Mouse (Mus musculus): ENCODE measurements around the gene Scyl2. TPM values are rescaled to one million over a fixed set of nuclear protein-coding genes. Genes with fewer than 3 reads are reported as not detected.
"Not testable (repeated sequence)": the region's sequence is repeated elsewhere in the genome, so short reads cannot be mapped to it uniquely, and the experiment has no call there.

The Scyl2 gene
- polyA plus RNA-seq, 1 experiment from 2014 or later, result 9.1 TPM

DNA sequence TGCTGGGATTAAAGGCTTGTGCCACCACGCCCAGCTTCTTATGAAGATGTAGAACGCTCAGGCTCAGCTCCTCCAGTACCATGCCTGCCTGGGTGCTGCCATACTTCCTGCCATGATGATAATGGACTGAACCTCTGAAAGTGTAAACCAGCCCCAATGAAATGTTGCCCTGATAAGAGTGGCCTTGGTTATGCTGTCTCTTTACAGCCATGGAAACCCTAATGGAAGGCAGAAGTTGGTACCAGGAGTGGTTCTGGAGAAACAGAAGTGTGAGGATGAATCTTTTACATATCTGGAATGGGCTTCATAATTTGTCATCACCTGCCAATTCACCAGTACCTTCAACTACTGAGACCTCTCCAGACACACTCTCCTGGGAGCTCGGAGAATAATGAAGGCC is 11.9 kb upstream of the Scyl2 start:
- no peak for ATAC-seq (ENCODE audit: low read depth)
- Histone ChIP-seq H3K9ac (no peak overlapping the region), H3K36me3 (no peaks in the 10 kb centered on the region), H3K4me1 (replicated peaks) (no peaks in the 10 kb centered on the region), H3K27ac (replicated peaks) (no peak overlapping the region), H3K27me3 (no peaks in the 10 kb centered on the region), H3K4me2 (no peak overlapping the region), H3K4me3 (no peak overlapping the region), H3K9me3 (no peaks in the 10 kb centered on the region)
- 94% methylated on average over 3 of the region's 3 CpGs for WGBS

- not testable (repeated sequence) for H3K9me3 ChIP-seq; H3K4me2 ChIP-seq; H3K36me3 ChIP-seq; H3K4me1 ChIP-seq (replicated peaks); ATAC-seq (ENCODE audit: low read depth); H3K4me3 ChIP-seq; H3K27me3 ChIP-seq; H3K27ac ChIP-seq (replicated peaks); H3K9ac ChIP-seq
- 84% methylated on average over 2 of the region's 2 CpGs for WGBS
These were observed 10.2 kb upstream of the Scyl2 start for GRCm38 (mm10) chr10:89696270-89696669.

GRCm38 (mm10) chr10:89695194-89695911 is 9.3 kb upstream of the Scyl2 start:
- no peaks in the 10 kb centered on the region for H3K27me3 ChIP-seq
- no peak overlapping the region for H3K9ac ChIP-seq
- no peak overlapping the region for H3K27ac ChIP-seq (replicated peaks)
- 83% methylated on average over 20 of the region's 20 CpGs for WGBS
- no peak overlapping the region for H3K4me2 ChIP-seq
- no peaks in the 10 kb centered on the region for H3K36me3 ChIP-seq
- no peak for ATAC-seq (ENCODE audit: low read depth)
- H3K4me1 ChIP-seq (replicated peaks), result no peaks in the 10 kb centered on the region
- no peaks in the 10 kb centered on the region for H3K9me3 ChIP-seq
- H3K4me3 ChIP-seq, result no peak overlapping the region

DNA sequence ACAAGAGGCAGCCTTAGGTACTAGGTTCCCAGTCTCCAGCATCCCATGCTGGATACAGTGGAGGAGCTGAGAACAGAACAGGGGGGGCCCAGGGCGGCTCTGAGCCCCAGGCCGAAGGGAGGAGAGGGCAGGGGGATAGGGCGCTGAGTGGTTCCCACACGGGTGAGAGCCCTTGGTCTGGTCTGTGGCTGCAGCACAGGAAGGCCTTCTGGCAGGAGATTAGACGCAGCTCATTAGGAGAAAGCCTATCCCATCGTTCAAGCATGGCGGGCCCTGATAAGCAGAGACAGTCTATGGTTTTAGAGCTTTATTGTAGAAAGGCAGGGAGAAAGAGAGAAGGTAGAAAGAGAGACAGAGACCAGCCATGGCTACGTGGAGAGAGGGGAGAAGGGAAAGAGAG is 3.9 kb upstream of the Scyl2 start:
- H3K9ac ChIP-seq, result no peak overlapping the region
- H3K4me2 ChIP-seq, result no peak overlapping the region
- WGBS, result 63% methylated on average over 8 of the region's 8 CpGs
- no peaks in the 10 kb centered on the region for H3K36me3 ChIP-seq
- no peaks in the 10 kb centered on the region for H3K9me3 ChIP-seq
- H3K4me1 ChIP-seq (replicated peaks), result peaks cover 13% of the 10 kb centered on the region
- H3K27ac ChIP-seq (replicated peaks), result no peak overlapping the region
- H3K27me3 ChIP-seq, result no peaks in the 10 kb centered on the region
- no peak for ATAC-seq (ENCODE audit: low read depth)
- H3K4me3 ChIP-seq, result no peak overlapping the region

DNA sequence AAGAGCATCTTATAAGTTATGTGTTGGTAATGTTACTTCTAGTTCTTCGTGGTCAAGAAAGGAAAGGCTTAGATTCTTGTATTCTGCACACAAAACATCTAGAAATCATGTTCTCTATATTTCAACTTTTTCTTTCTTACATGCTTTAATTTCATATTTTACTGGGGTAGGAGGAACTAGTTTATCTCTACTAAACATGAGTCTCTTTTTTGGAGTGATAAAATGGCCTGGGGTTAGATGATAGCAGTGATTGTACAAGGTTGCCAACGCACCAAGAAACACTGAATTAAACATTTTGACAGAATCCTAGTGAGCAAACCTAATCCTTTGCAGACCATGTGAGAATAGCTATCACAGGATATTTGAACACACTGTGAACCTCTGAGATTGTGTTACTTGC is 1.4 kb upstream of the Scyl2 start:
- peaks cover 33% of the 10 kb centered on the region for H3K4me1 ChIP-seq (replicated peaks)
- no peak overlapping the region for H3K4me2 ChIP-seq
- H3K9me3 ChIP-seq, result no peaks in the 10 kb centered on the region
- no peaks in the 10 kb centered on the region for H3K27me3 ChIP-seq
- H3K9ac ChIP-seq, result no peak overlapping the region
- peaks cover 7% of the 10 kb centered on the region; the same call in 1 of the 2 replicates for H3K36me3 ChIP-seq
- ATAC-seq (ENCODE audit: low read depth), result no peak
- WGBS, result 87% methylated on average over 2 of the region's 2 CpGs
- H3K27ac ChIP-seq (replicated peaks), result no peak overlapping the region
- no peak overlapping the region for H3K4me3 ChIP-seq

DNA sequence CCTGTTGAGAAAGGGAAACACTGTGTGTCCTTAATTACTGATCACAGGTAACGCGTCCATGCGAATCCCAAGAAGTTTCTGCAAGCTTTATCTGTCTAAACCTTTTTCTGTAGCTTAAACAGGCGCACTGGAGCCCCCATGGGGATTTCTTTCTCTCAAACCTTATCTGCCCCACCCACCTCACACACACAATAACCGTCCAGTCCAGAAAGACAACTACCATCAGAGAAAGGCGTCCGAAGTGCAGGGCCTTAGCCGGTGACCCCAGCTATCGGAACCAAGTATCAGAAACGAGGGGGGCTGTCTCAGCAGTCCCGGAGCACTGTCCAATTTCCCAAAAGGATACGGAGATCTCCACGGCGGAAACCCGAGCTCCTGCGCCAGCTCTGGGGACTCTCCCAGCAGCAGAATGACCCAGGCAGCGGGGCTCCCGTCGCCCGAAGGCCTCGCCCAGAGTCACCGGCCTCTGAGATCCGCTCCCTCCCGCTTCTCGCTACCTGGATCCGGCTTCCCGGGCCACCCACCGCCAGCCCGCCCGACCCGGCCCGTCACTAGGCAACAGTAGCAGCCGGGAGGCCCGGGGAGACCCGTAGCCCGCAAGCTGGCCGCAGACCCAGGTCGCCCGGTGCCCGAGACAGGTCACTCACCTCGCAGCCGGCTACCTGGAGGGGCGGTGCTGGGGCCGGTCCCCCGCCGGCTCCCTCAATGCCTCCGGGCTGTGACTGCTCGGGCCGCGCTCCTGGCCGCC is 520 bp downstream of the Scyl2 start:
- Histone ChIP-seq H3K36me3 (peaks cover 7% of the 10 kb centered on the region; the same call in 1 of the 2 replicates), H3K27ac (replicated peaks) (peak overlapping the region; percentile 75), H3K4me2 (peak overlapping the region; percentile 83), H3K9ac (peak overlapping the region; percentile 96), H3K4me1 (replicated peaks) (peaks cover 33% of the 10 kb centered on the region), H3K4me3 (peak overlapping the region; percentile 91), H3K9me3 (no peaks in the 10 kb centered on the region), H3K27me3 (no peaks in the 10 kb centered on the region)
- ATAC-seq (ENCODE audit: low read depth), result peak; percentile 77
- 2% methylated on average over 40 of the region's 51 CpGs for WGBS

GRCm38 (mm10) chr10:89682961-89683360 is 3.1 kb downstream of the Scyl2 start:
- Histone ChIP-seq H3K36me3 (peaks cover 7% of the 10 kb centered on the region; the same call in 1 of the 2 replicates), H3K4me2 (no peak overlapping the region), H3K4me3 (no peak overlapping the region), H3K9me3 (no peaks in the 10 kb centered on the region), H3K9ac (no peak overlapping the region), H3K4me1 (replicated peaks) (peaks cover 33% of the 10 kb centered on the region), H3K27ac (replicated peaks) (no peak overlapping the region), H3K27me3 (no peaks in the 10 kb centered on the region)
- WGBS, result 81% methylated on average over 10 of the region's 10 CpGs
- ATAC-seq (ENCODE audit: low read depth), result no peak

DNA sequence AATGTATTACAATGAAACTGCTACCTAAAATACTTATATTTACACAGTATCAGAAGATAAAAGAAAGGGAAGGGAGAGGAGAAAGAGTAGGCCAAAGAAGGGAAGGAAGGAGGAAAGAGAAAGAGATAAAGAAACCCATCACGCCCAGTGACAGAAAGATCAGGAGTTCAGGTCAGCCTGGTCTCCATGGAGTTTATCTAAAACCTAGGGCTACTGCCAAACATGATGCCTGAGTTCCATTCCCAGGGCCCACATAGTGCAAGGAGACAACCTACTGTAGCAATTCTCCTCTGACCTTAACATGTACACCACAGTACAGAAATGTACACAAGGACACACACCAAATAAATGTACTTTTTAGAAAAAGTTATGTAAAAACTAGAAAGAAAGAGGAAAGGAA is 3.9 kb downstream of the Scyl2 start:
- H3K4me2 ChIP-seq, result no peak overlapping the region
- no peaks in the 10 kb centered on the region for H3K27me3 ChIP-seq
- no peak overlapping the region for H3K27ac ChIP-seq (replicated peaks)
- WGBS, result 94% methylated on average over 1 of the region's 1 CpGs
- ATAC-seq (ENCODE audit: low read depth), result no peak
- peaks cover 33% of the 10 kb centered on the region for H3K4me1 ChIP-seq (replicated peaks)
- no peaks in the 10 kb centered on the region for H3K9me3 ChIP-seq
- H3K36me3 ChIP-seq, result peaks cover 7% of the 10 kb centered on the region; the same call in 1 of the 2 replicates
- H3K9ac ChIP-seq, result no peak overlapping the region
- no peak overlapping the region for H3K4me3 ChIP-seq

DNA sequence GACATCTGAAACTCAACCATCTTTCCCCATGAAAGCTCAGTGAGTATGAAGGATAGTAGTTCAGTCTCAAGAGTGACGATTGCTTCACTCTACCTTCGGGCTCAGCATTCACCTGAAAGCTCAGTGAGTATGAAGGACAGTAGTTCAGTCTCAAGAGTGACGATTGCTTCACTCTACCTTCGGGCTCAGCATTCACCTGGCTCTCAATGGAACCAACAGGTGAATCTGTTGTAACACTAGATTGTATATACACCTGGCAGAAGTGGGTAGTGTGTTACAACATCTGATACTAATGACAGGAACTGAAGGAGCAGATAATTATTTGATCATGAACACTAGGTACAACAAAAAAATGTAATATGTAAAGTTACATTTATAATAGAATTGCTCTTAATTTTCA is 4.4 kb downstream of the Scyl2 start:
- Histone ChIP-seq H3K9me3 (no peaks in the 10 kb centered on the region), H3K9ac (no peak overlapping the region), H3K27me3 (no peaks in the 10 kb centered on the region), H3K27ac (replicated peaks) (no peak overlapping the region), H3K4me1 (replicated peaks) (peaks cover 28% of the 10 kb centered on the region), H3K4me2 (no peak overlapping the region), H3K36me3 (peaks cover 7% of the 10 kb centered on the region; the same call in 1 of the 2 replicates), H3K4me3 (no peak overlapping the region)
- WGBS, result 95% methylated on average over 4 of the region's 4 CpGs
- no peak for ATAC-seq (ENCODE audit: low read depth)

DNA sequence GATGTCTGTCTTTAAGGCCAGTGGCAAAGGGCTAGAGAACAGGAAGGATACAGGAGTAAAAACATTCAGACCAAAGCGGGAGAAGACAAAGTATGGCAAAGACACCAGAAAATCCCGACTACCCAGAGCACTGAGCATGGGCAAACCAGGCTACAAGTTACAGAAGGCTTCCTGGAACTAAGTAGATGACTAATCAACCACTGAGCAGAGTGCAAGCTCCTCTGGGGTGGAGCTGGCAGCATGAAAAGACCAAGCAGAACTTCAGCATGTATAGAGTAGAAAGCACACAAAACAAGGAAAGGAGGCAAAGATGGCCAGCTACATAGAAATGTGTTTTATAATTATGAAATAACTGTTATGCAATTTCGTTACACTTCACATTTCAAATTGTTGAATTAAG is 5.6 kb downstream of the Scyl2 start:
- Histone ChIP-seq H3K9ac (no peak overlapping the region), H3K27me3 (no peaks in the 10 kb centered on the region), H3K4me1 (replicated peaks) (peaks cover 24% of the 10 kb centered on the region), H3K4me2 (no peak overlapping the region), H3K9me3 (no peaks in the 10 kb centered on the region), H3K4me3 (no peak overlapping the region), H3K36me3 (peaks cover 7% of the 10 kb centered on the region; the same call in 1 of the 2 replicates), H3K27ac (replicated peaks) (no peak overlapping the region)
- no peak for ATAC-seq (ENCODE audit: low read depth)
- WGBS, result 89% methylated on average over 3 of the region's 3 CpGs

GRCm38 (mm10) chr10:89679448-89679847 is 6.6 kb downstream of the Scyl2 start:
- no peak overlapping the region for H3K4me3 ChIP-seq
- H3K4me2 ChIP-seq, result no peak overlapping the region
- ATAC-seq (ENCODE audit: low read depth), result no peak
- H3K4me1 ChIP-seq (replicated peaks), result peaks cover 15% of the 10 kb centered on the region
- 94% methylated on average over 1 of the region's 1 CpGs for WGBS
- H3K9ac ChIP-seq, result no peak overlapping the region
- H3K36me3 ChIP-seq, result peaks cover 7% of the 10 kb centered on the region; the same call in 1 of the 2 replicates
- H3K27ac ChIP-seq (replicated peaks), result no peak overlapping the region
- H3K9me3 ChIP-seq, result no peaks in the 10 kb centered on the region
- H3K27me3 ChIP-seq, result no peaks in the 10 kb centered on the region

GRCm38 (mm10) chr10:89678054-89678453 is 8.0 kb downstream of the Scyl2 start:
- H3K4me3 ChIP-seq, result no peak overlapping the region
- H3K36me3 ChIP-seq, result peaks cover 2% of the 10 kb centered on the region; the same call in 1 of the 2 replicates
- H3K4me1 ChIP-seq (replicated peaks), result 0 out of 2 replicates have a peak, but pooled peaks cover 2% of the 10 kb centered on the region
- no peak for ATAC-seq (ENCODE audit: low read depth)
- H3K4me2 ChIP-seq, result no peak overlapping the region
- H3K9me3 ChIP-seq, result no peaks in the 10 kb centered on the region
- no peak overlapping the region for H3K27ac ChIP-seq (replicated peaks)
- H3K27me3 ChIP-seq, result no peaks in the 10 kb centered on the region
- H3K9ac ChIP-seq, result no peak overlapping the region
- 95% methylated on average over 4 of the region's 4 CpGs for WGBS

All from neural tube, embryonic 13.5 days (tissue).